7 mouse cellular contexts compared by ENCODE assay signal in genomic region chr1:36511289-36512021, GRCm38 (mm10). TPM values are rescaled to one million over a fixed set of nuclear protein-coding genes. Genes with fewer than 3 reads are reported as not detected.
DNase-seq lines count a peak whose midpoint lies in the region; ATAC-seq and TF ChIP-seq lines count a peak whose summit lies in the region.

TSS of gene Cnnm3 (plus strand) at chr1:36511867.

- TF ChIP-seq POLR2A in small intestine, adult 2 months (IDR thresholded peaks at IDR 0.05; ENCODE audit: low read depth, low read length), result peak; percentile 82

- no peaks in the 10 kb centered on the region; the same call in 1 of the 2 replicates for H3K4me1 ChIP-seq in intestine, postnatal 0 days (replicated peaks; ENCODE audit: control insufficient read depth, insufficient read depth, low read length)
- H3K4me1 ChIP-seq in midbrain, embryonic 12.5 days, result peaks cover 33% of the 10 kb centered on the region
- peaks cover 6% of the 10 kb centered on the region for H3K4me1 ChIP-seq in small intestine, adult 2 months (ENCODE audit: control insufficient read depth, insufficient read depth, insufficient read length, low read length)

- no peaks in the 10 kb centered on the region for H3K9me3 ChIP-seq in intestine, postnatal 0 days (ENCODE audit: control insufficient read depth)
- H3K9me3 ChIP-seq in midbrain, embryonic 12.5 days, result peaks cover 3% of the 10 kb centered on the region; the same call in 1 of the 2 replicates

- TF ChIP-seq CTCF in intestine, postnatal 0 days (IDR thresholded peaks at IDR 0.05; ENCODE audit: low read depth), result peak; percentile 69
- TF ChIP-seq CTCF in small intestine, adult 2 months (IDR thresholded peaks at IDR 0.05; ENCODE audit: extremely low read depth, insufficient read length, insufficient replicate concordance, low read depth, low read length), result peak; percentile 64; the same call in 1 of the 2 replicates

- DNase-seq in adrenal gland, adult 8-10 months, result peak; percentile 99
- peak; percentile 100 for DNase-seq in embryo, embryonic 9.5 days (ENCODE audit: extremely low spot score)
- no peak for DNase-seq in gonadal fat pad, adult 2 months (ENCODE audit: low read depth)
- DNase-seq in left cerebral cortex, postnatal 4 days, result peak; percentile 100

- H3K36me3 ChIP-seq in intestine, postnatal 0 days (ENCODE audit: control insufficient read depth, insufficient read depth), result peaks cover 17% of the 10 kb centered on the region
- peaks cover 15% of the 10 kb centered on the region for H3K36me3 ChIP-seq in midbrain, embryonic 12.5 days
- peaks cover 15% of the 10 kb centered on the region for H3K36me3 ChIP-seq in small intestine, adult 2 months (ENCODE audit: control insufficient read depth, insufficient read depth, low read length)

- peak within 1 kb of the TSS; percentile 91 for H3K9ac ChIP-seq in intestine, postnatal 0 days (ENCODE audit: low read depth, low read length)
- H3K9ac ChIP-seq in midbrain, embryonic 12.5 days (replicated peaks), result peak within 1 kb of the TSS; percentile 92

- H3K4me3 ChIP-seq in intestine, postnatal 0 days (ENCODE audit: low read depth, low read length), result peak within 1 kb of the TSS; percentile 96
- H3K4me3 ChIP-seq in midbrain, embryonic 12.5 days, result peak within 1 kb of the TSS; percentile 96
- peak within 1 kb of the TSS; percentile 85 for H3K4me3 ChIP-seq in small intestine, adult 2 months (ENCODE audit: low read depth, low read length)

- intact Hi-C loops in left cerebral cortex, postnatal 4 days (cut with DNase I), result no loop called here

- peak within 1 kb of the TSS; percentile 96 for H3K4me2 ChIP-seq in intestine, postnatal 0 days (replicated peaks; ENCODE audit: low read depth)
- H3K4me2 ChIP-seq in midbrain, embryonic 12.5 days (replicated peaks), result peak within 1 kb of the TSS; percentile 92

- H3K27ac ChIP-seq in intestine, postnatal 0 days (ENCODE audit: low read depth, low read length), result peak within 1 kb of the TSS; percentile 96
- peak within 1 kb of the TSS; percentile 99 for H3K27ac ChIP-seq in midbrain, embryonic 12.5 days (replicated peaks)
- peak within 1 kb of the TSS; percentile 71 for H3K27ac ChIP-seq in small intestine, adult 2 months (ENCODE audit: insufficient read depth, low read depth, low read length)

- peak; percentile 98 for ATAC-seq in intestine, postnatal 0 days
- ATAC-seq in midbrain, embryonic 12.5 days (ENCODE audit: low FRiP score, low read depth), result peak; percentile 98

- 2% methylated on average over 47 of the region's 51 CpGs for WGBS in intestine, postnatal 0 days
- 2% methylated on average over 50 of the region's 51 CpGs for WGBS in midbrain, embryonic 12.5 days
- whole genome bisulfite sequencing in small intestine, adult 2 months, result 2% methylated on average over 51 of the region's 51 CpGs

- no peaks in the 10 kb centered on the region for H3K27me3 ChIP-seq in intestine, postnatal 0 days (replicated peaks; ENCODE audit: control insufficient read depth, insufficient read depth, low read length)
- no peaks in the 10 kb centered on the region for H3K27me3 ChIP-seq in midbrain, embryonic 12.5 days
- no peaks in the 10 kb centered on the region for H3K27me3 ChIP-seq in small intestine, adult 2 months (ENCODE audit: control insufficient read depth, insufficient read depth, low read length)

RNA-seq across cellular contexts. Expression of gene Cnnm3, which starts in this region (rescaled TPM):
- 10 to 100 TPM; 41.4 to 45.3 (median 42.6) TPM for total RNA-seq in adrenal gland, adult 8-10 months (2022)
- 19.3 and 25.6 TPM in 2 replicates for polyA plus RNA-seq in gonadal fat pad, adult 2 months (2012; rRNA removed)
- polyA plus RNA-seq in intestine, postnatal 0 days (2015; fragmentation: Nextera tagmentation; extraction: Ambion mirVana), result 2.5 and 2.6 TPM in 2 replicates
- total RNA-seq in left cerebral cortex, postnatal 4 days (2021), result 10 to 100 TPM; 39.3 to 40.0 TPM
- polyA plus RNA-seq in midbrain, embryonic 12.5 days (2016; fragmentation: Nextera tagmentation; extraction: Ambion mirVana), result 3.8 and 4.6 TPM in 2 replicates
- 7.1 and 13.0 TPM in 2 replicates for polyA plus RNA-seq in small intestine, adult 2 months (2012; rRNA removed)
